Mouse (Mus musculus) thymus, adult 2 months (tissue): ENCODE measurements at regions not wholly inside any gene's neighbourhood (a gene's known extent, or its start where the extent isn't known, plus 50 kb on each side); places are given as distances from the start of the nearest gene placed in this dataset.

ENCODE experiments used
- DNase-seq: peaks from one replicate; pipeline ENCODE4 v3.0.0; 2021
- H3K27ac ChIP-seq: fragments of 200-500 bp; 2 replicates; pipeline ENCODE4 v1.5.1; 2012; ENCODE audit warnings: low read length, control low read depth; ENCODE audit not compliant: control insufficient read depth, insufficient read depth
- H3K27me3 ChIP-seq: fragments of 200-500 bp; 2 replicates; pipeline ENCODE4 v1.6.1; 2012; ENCODE audit warnings: mild to moderate bottlenecking, low read length, moderate library complexity, mixed read lengths; ENCODE audit not compliant: control insufficient read depth, insufficient read depth
- H3K36me3 ChIP-seq: fragments of 200-500 bp; 2 replicates; pipeline ENCODE4 v1.6.1; 2012; ENCODE audit warnings: mild to moderate bottlenecking, low read length, moderate library complexity; ENCODE audit not compliant: control insufficient read depth, insufficient read depth
- H3K4me1 ChIP-seq: fragments of 200-500 bp; replicated peaks from 2 replicates; pipeline ENCODE4 v1.6.1; 2012; ENCODE audit warnings: low read length; ENCODE audit not compliant: control insufficient read depth, insufficient read depth
- H3K4me3 ChIP-seq: fragments of 200-500 bp; 2 replicates; pipeline ENCODE4 v1.5.1; 2012; ENCODE audit warnings: mild to moderate bottlenecking, low read length, control low read depth, moderate library complexity; ENCODE audit not compliant: control insufficient read depth, insufficient read depth
- CTCF ChIP-seq: fragments of 200-500 bp; IDR thresholded peaks from 2 replicates; pipeline ENCODE4 v1.5.1; 2012; ENCODE audit warnings: mild to moderate bottlenecking, control low read depth, low read length, moderate library complexity, borderline replicate concordance; ENCODE audit not compliant: control insufficient read depth, poor library complexity, insufficient read depth; ENCODE audit errors: extremely low read depth
- POLR2A ChIP-seq: fragments of 200-500 bp; IDR thresholded peaks from 2 replicates; pipeline ENCODE4 v1.6.1; 2012; ENCODE audit warnings: mild to moderate bottlenecking, low read length, control low read depth, moderate library complexity; ENCODE audit not compliant: control insufficient read depth, poor library complexity, insufficient read depth; ENCODE audit errors: extremely low read depth
- WGBS: fragments of 180-500 bp; shearing (Covaris S2); methylation state at CpG from one replicate; pipeline ENCODE4 v1.1.7; 2018; 5-methylcytosine and 5-hydroxymethylcytosine counted together

- 54% methylated on average over 9 of the region's 9 CpGs for WGBS
- Histone ChIP-seq H3K4me3 (no peak overlapping the region), H3K36me3 (no peaks in the 10 kb centered on the region), H3K4me1 (peaks cover 50% of the 10 kb centered on the region), H3K27me3 (no peaks in the 10 kb centered on the region), H3K27ac (0 out of 2 replicates have a peak overlapping the region, but pooled peaks have one; percentile 7)
- TF ChIP-seq POLR2A (no peak), CTCF (no peak)
- DNase-seq = peak; percentile 60
These were observed 105.7 kb downstream of the Btg1 start for GRCm38 (mm10) chr10:96722491-96722890.

GRCm38 (mm10) chr10:96723071-96723470 lies 106.3 kb downstream of the Btg1 start:
- Histone ChIP-seq H3K4me1 (peaks cover 50% of the 10 kb centered on the region), H3K4me3 (no peak overlapping the region), H3K36me3 (no peaks in the 10 kb centered on the region), H3K27ac (no peak overlapping the region), H3K27me3 (no peaks in the 10 kb centered on the region)
- TF ChIP-seq POLR2A (no peak), CTCF (no peak)
- no peak for DNase-seq
- 89% methylated on average over 6 of the region's 6 CpGs for WGBS

GRCm38 (mm10) chr10:96724436-96725175 lies 107.8 kb downstream of the Btg1 start:
- TF ChIP-seq CTCF (no peak), POLR2A (0 out of 2 replicates have a peak, but pooled peaks have one; percentile 27)
- H3K27me3 ChIP-seq = no peaks in the 10 kb centered on the region
- H3K27ac ChIP-seq = peak overlapping the region; percentile 97
- peak; percentile 84 for DNase-seq
- H3K36me3 ChIP-seq = no peaks in the 10 kb centered on the region
- WGBS = 19% methylated on average over 11 of the region's 11 CpGs
- H3K4me3 ChIP-seq = no peak overlapping the region; the same call in 1 of the 2 replicates
- H3K4me1 ChIP-seq = peaks cover 50% of the 10 kb centered on the region

GRCm38 (mm10) chr10:96726801-96727780 lies 110.3 kb downstream of the Btg1 start:
- Histone ChIP-seq H3K27me3 (no peaks in the 10 kb centered on the region), H3K4me3 (no peak overlapping the region), H3K4me1 (peaks cover 35% of the 10 kb centered on the region), H3K27ac (no peak overlapping the region), H3K36me3 (no peaks in the 10 kb centered on the region)
- WGBS = 92% methylated on average over 12 of the region's 12 CpGs
- TF ChIP-seq CTCF (no peak), POLR2A (no peak)
- no peak for DNase-seq

- Histone ChIP-seq H3K27ac (no peak overlapping the region), H3K36me3 (no peaks in the 10 kb centered on the region), H3K4me3 (no peak overlapping the region), H3K27me3 (no peaks in the 10 kb centered on the region), H3K4me1 (no peaks in the 10 kb centered on the region)
- TF ChIP-seq POLR2A (no peak), CTCF (no peak)
- WGBS = 83% methylated on average over 5 of the region's 5 CpGs
- no peak for DNase-seq
These were observed 116.8 kb downstream of the Btg1 start for GRCm38 (mm10) chr10:96733581-96733980.

- DNase-seq = no peak
- Histone ChIP-seq H3K27ac (no peak overlapping the region), H3K4me3 (no peak overlapping the region), H3K4me1 (no peaks in the 10 kb centered on the region), H3K27me3 (no peaks in the 10 kb centered on the region), H3K36me3 (no peaks in the 10 kb centered on the region)
- TF ChIP-seq CTCF (no peak), POLR2A (no peak)
- 97% methylated on average over 11 of the region's 11 CpGs for WGBS
These were observed 118.3 kb downstream of the Btg1 start for GRCm38 (mm10) chr10:96735146-96735545.
